Mouse (Mus musculus) midbrain, postnatal 0 days (tissue): Measurements from ENCODE around the gene Pde6d. TPM values are rescaled to one million over a fixed set of nuclear protein-coding genes. Genes with fewer than 3 reads are reported as not detected.

ENCODE experiments used
- ATAC-seq: fragments of 200-750 bp; cut with Nextera tagmentation; 2 replicates; pipeline ENCODE4 v1.8.0; 2017; ENCODE audit warnings: moderate number of reproducible peaks, mild to moderate bottlenecking, moderate TSS enrichment, moderate library complexity; ENCODE audit not compliant: low FRiP score
- DNase-seq: peaks from one replicate; pipeline ENCODE4 v3.0.0-alpha.2; 2015; ENCODE audit warnings: low spot score
- H3K27ac ChIP-seq: fragments of 300-500 bp; sonication (generic); 2 replicates; pipeline ENCODE4 v1.5.1; 2014; ENCODE audit warnings: low read depth, mild to moderate bottlenecking, low read length, mixed read lengths
- H3K27me3 ChIP-seq: fragments of 300-500 bp; sonication (generic); 2 replicates; pipeline ENCODE4 v1.6.1; 2014; ENCODE audit warnings: low read length, control low read depth, mixed read lengths; ENCODE audit not compliant: insufficient read depth
- H3K36me3 ChIP-seq: fragments of 300-500 bp; sonication (generic); 2 replicates; pipeline ENCODE4 v1.6.1; 2014; ENCODE audit warnings: low read length, control low read depth, mixed read lengths; ENCODE audit not compliant: insufficient read depth
- H3K4me1 ChIP-seq: fragments of 300-500 bp; sonication (generic); 2 replicates; pipeline ENCODE4 v1.6.1; 2014; ENCODE audit warnings: mild to moderate bottlenecking, control low read depth, antibody characterized with exemption, low read length, mixed read lengths; ENCODE audit not compliant: insufficient read depth
- H3K4me2 ChIP-seq: fragments of 300-500 bp; sonication (generic); 2 replicates; pipeline ENCODE4 v1.6.1; 2014; ENCODE audit warnings: low read depth, mild to moderate bottlenecking, low read length, mixed read lengths; ENCODE audit not compliant: poor library complexity, severe bottlenecking
- H3K4me3 ChIP-seq: fragments of 300-500 bp; sonication (generic); 2 replicates; pipeline ENCODE4 v1.5.1; 2014; ENCODE audit warnings: low read depth, mild to moderate bottlenecking, low read length, moderate library complexity
- H3K9ac ChIP-seq: fragments of 300-500 bp; sonication (generic); replicated peaks from 2 replicates; pipeline ENCODE4 v1.6.1; 2014; ENCODE audit warnings: mild to moderate bottlenecking, low read length, moderate library complexity, mixed read lengths; ENCODE audit not compliant: poor library complexity, severe bottlenecking
- H3K9me3 ChIP-seq: fragments of 300-500 bp; sonication (generic); 2 replicates; pipeline ENCODE4 v1.6.1; 2016; ENCODE audit warnings: low read length, control low read depth
- CTCF ChIP-seq: IDR thresholded peaks from 2 replicates; pipeline ENCODE4 v1.5.1; 2016; ENCODE audit warnings: antibody characterized with exemption, mild to moderate bottlenecking
- WGBS: fragments of 180-500 bp; shearing (Covaris S2); extraction: QIAGEN DNeasy Blood & Tissue Kit; methylation state at CpG from one replicate; pipeline ENCODE4 v1.1.7; 2014; 5-methylcytosine and 5-hydroxymethylcytosine counted together
- polyA plus RNA-seq: library from polyadenylated mRNA; unstranded; fragments of >200 nt; fragmentation: Nextera tagmentation; extraction: Ambion mirVana; gene quantifications from 2 replicates; pipeline ENCODE4 v1.2.1, GENCODE M21; 2015
- total RNA-seq: library from RNA; depleted of rRNA; stranded (reverse); fragments of >200 nt; gene quantifications from 2 replicates; pipeline ENCODE4 v1.2.3, GENCODE M21; 2014

Gene Pde6d
- total and polyA plus RNA-seq, 2 experiments from 2014 or later = 48.1 to 124 TPM

- WGBS = under 1% methylated on average over 94 of the region's 111 CpGs
- H3K9ac ChIP-seq = peak overlapping the region; percentile 100
These were observed 55.4 kb downstream of the Pde6d start for GRCm38 (mm10) chr1:86526789-86527598.

GRCm38 (mm10) chr1:86526116-86526788 lies 56.2 kb downstream of the Pde6d start, which contains the start of gene Ptma:
TSS of gene Ptma (plus strand) at chr1:86526726.
- H3K4me2 ChIP-seq = peak within 1 kb of the TSS; percentile 83
- TF ChIP-seq CTCF = peak; percentile 1
- H3K36me3 ChIP-seq = no peaks in the 10 kb centered on the region
- no peaks in the 10 kb centered on the region for H3K27me3 ChIP-seq
- H3K9ac ChIP-seq = peak within 1 kb of the TSS; percentile 100
- H3K4me1 ChIP-seq = peaks cover 9% of the 10 kb centered on the region
- DNase-seq (peak; percentile 100), ATAC-seq (peak; percentile 92)
- peak within 1 kb of the TSS; percentile 100 for H3K27ac ChIP-seq
- under 1% methylated on average over 53 of the region's 63 CpGs for WGBS
- H3K4me3 ChIP-seq = peak within 1 kb of the TSS; percentile 98
- no peaks in the 10 kb centered on the region for H3K9me3 ChIP-seq

More at GRCm38 (mm10) chr1:86526789-86527598, 55.4 kb downstream of the Pde6d start:
- no peak for TF ChIP-seq CTCF
- peak overlapping the region; percentile 100 for H3K27ac ChIP-seq
- peak overlapping the region; percentile 83 for H3K4me2 ChIP-seq
- H3K36me3 ChIP-seq = no peaks in the 10 kb centered on the region
- peaks cover 9% of the 10 kb centered on the region for H3K4me1 ChIP-seq
- ATAC-seq = 0 out of 2 replicates have a peak, but pooled peaks have one; percentile 0
- DNase-seq = no peak
- no peaks in the 10 kb centered on the region for H3K9me3 ChIP-seq
- no peaks in the 10 kb centered on the region for H3K27me3 ChIP-seq
- peak overlapping the region; percentile 98 for H3K4me3 ChIP-seq

GRCm38 (mm10) chr1:86525499-86526115 lies 56.8 kb downstream of the Pde6d start:
- Histone ChIP-seq H3K27ac (peak overlapping the region; percentile 100), H3K9me3 (no peaks in the 10 kb centered on the region), H3K9ac (peak overlapping the region; percentile 86), H3K4me1 (peaks cover 9% of the 10 kb centered on the region), H3K4me3 (peak overlapping the region; percentile 98), H3K4me2 (peak overlapping the region; percentile 82), H3K27me3 (no peaks in the 10 kb centered on the region), H3K36me3 (no peaks in the 10 kb centered on the region)
- DNase-seq (peak; percentile 80), ATAC-seq (peak; percentile 11; the same call in 1 of the 2 replicates)
- under 1% methylated on average over 44 of the region's 44 CpGs for WGBS
- no peak for TF ChIP-seq CTCF

GRCm38 (mm10) chr1:86524619-86525498 lies 57.6 kb downstream of the Pde6d start:
- WGBS = under 1% methylated on average over 47 of the region's 53 CpGs
- peak; percentile 97 for TF ChIP-seq CTCF
- no peaks in the 10 kb centered on the region for H3K36me3 ChIP-seq
- no peaks in the 10 kb centered on the region for H3K9me3 ChIP-seq
- H3K4me2 ChIP-seq = peak overlapping the region; percentile 82
- peak overlapping the region; percentile 86 for H3K9ac ChIP-seq
- DNase-seq (peak; percentile 100), ATAC-seq (peak; percentile 79)
- peaks cover 9% of the 10 kb centered on the region for H3K4me1 ChIP-seq
- H3K27ac ChIP-seq = peak overlapping the region; percentile 100
- no peaks in the 10 kb centered on the region for H3K27me3 ChIP-seq
- H3K4me3 ChIP-seq = peak overlapping the region; percentile 98
